Comparison of ENCODE assay signal across 22 mouse cellular contexts in the genomic region with DNA sequence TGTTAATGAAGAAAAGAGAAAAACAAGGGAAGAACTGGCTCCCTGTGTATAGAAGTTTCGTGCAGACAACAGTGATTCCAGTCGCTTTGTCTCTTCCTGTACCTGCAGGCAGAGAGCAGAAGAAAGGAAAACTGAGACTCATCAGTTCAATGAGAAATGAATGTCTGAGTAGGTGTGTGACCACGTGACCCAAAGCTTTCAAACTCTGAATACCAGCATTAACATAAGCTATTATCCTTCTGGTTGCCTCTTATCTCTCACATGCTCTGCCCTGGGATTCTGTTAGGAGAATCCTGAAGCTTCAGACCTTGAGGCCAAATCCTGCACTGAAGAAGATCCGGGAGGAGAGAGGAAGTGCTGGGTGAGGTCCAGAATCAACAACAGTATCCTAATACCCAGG.
A peak's percentile ranks its signal among the peaks of the same experiment; 100 is the strongest.
DNase-seq lines count a peak whose midpoint lies in the region; ATAC-seq and TF ChIP-seq lines count a peak whose summit lies in the region.
"Had no signal": no experiment of that assay in that cellular context is flagged by ENCODE, and none has a peak within 500 bp of the region (broad histone marks: within the 10 kb centered on the region; RNA-seq: fewer than 3 reads in every experiment).

No protein-coding gene starts in this region.

- peak; percentile 20 for DNase-seq in ES-E14 (ENCODE audit: low read depth, low spot score)
- no peak for DNase-seq in intestine, embryonic 14.5 days (ENCODE audit: low spot score)
- DNase-seq in kidney, adult 2 months = no peak
- DNase-seq in adrenal gland, postnatal 25 days = no peak
- no peak for DNase-seq in left cerebral cortex, adult 8-10 months (ENCODE audit: low spot score in 2 of 2)
- DNase-seq: adrenal gland, postnatal 14 days; cerebellum, adult 8-10 months; cerebellum, postnatal 36 days; embryo, embryonic 11 days; heart, postnatal 36 days; kidney, adult 11 months; kidney, postnatal 10 days; layer of hippocampus, postnatal 36 days; right cerebral cortex, postnatal 25 days had no signal

- H3K36me3 ChIP-seq in ES-Bruce4 (ENCODE audit: control insufficient read depth, insufficient read depth, low read length, poor library complexity, severe bottlenecking) (no peaks in the 10 kb centered on the region), ES-E14 (ENCODE audit: control insufficient read depth, insufficient read depth, low read length, poor library complexity, severe bottlenecking) (no peaks in the 10 kb centered on the region)
- no peaks in the 10 kb centered on the region for H3K36me3 ChIP-seq in intestine, embryonic 14.5 days (ENCODE audit: control insufficient read depth, insufficient read depth, low read length)
- no peaks in the 10 kb centered on the region for H3K36me3 ChIP-seq in stomach, embryonic 14.5 days (ENCODE audit: control insufficient read depth, insufficient read depth, low read length)
- no peaks in the 10 kb centered on the region for H3K36me3 ChIP-seq in kidney, adult 2 months (ENCODE audit: control insufficient read depth, insufficient read depth, low read length)
- H3K36me3 ChIP-seq: hindbrain, embryonic 13.5 days; limb, embryonic 15.5 days; midbrain, embryonic 15.5 days; neural tube, embryonic 12.5 days had no signal

- H3K27me3 ChIP-seq in ES-Bruce4 (ENCODE audit: control insufficient read depth, insufficient read depth, low read length, poor library complexity, severe bottlenecking) = no peaks in the 10 kb centered on the region
- H3K27me3 ChIP-seq in intestine, embryonic 14.5 days (replicated peaks; ENCODE audit: control insufficient read depth, insufficient read depth, low read length) = no peaks in the 10 kb centered on the region
- H3K27me3 ChIP-seq in stomach, embryonic 14.5 days (ENCODE audit: control insufficient read depth, insufficient read depth, low read length) = no peaks in the 10 kb centered on the region
- no peaks in the 10 kb centered on the region for H3K27me3 ChIP-seq in kidney, adult 2 months (replicated peaks; ENCODE audit: control insufficient read depth, insufficient read depth, low read length)
- H3K27me3 ChIP-seq: forebrain, embryonic 13.5 days; limb, embryonic 15.5 days; midbrain, embryonic 15.5 days; neural tube, embryonic 12.5 days had no signal

- no peak for TF ChIP-seq CTCF in ES-Bruce4 (IDR thresholded peaks at IDR 0.05; ENCODE audit: low read depth, low read length)
- no peak for TF ChIP-seq CTCF in kidney, adult 2 months (conservative IDR thresholded peaks at IDR 0.05; ENCODE audit: insufficient read depth, insufficient read length, low read depth, low read length)

- peak; percentile 36; the same call in 1 of the 2 replicates for TF ChIP-seq EP300 in ES-Bruce4 (IDR thresholded peaks at IDR 0.05; ENCODE audit: insufficient read depth, low read depth, low read length)

- 67% methylated on average over 4 of the region's 4 CpGs for WGBS in intestine, embryonic 14.5 days
- 67% methylated on average over 4 of the region's 4 CpGs for WGBS in stomach, embryonic 14.5 days
- 86% methylated on average over 4 of the region's 4 CpGs for WGBS in kidney, adult 2 months

- in situ Hi-C loops in ES-E14 (cut with MboI; ENCODE audit: low sequenced_read_pairs in 2 of 2, unreplicated experiment in 2 of 2) = no loop called here

- H3K4me1 ChIP-seq in ES-Bruce4 (ENCODE audit: control insufficient read depth, insufficient read depth, low read length) (peaks cover 2% of the 10 kb centered on the region), ES-E14 (ENCODE audit: control insufficient read depth in 2 of 2, insufficient read depth in 2 of 2, low read length in 2 of 2, poor library complexity in 1 of 2) (no peaks in the 10 kb centered on the region)
- H3K4me1 ChIP-seq in intestine, embryonic 14.5 days (replicated peaks; ENCODE audit: control insufficient read depth, insufficient read depth, low read length) = 0 out of 2 replicates have a peak, but pooled peaks cover 4% of the 10 kb centered on the region
- no peaks in the 10 kb centered on the region for H3K4me1 ChIP-seq in stomach, embryonic 14.5 days (ENCODE audit: control insufficient read depth, insufficient read depth, low read length)
- no peaks in the 10 kb centered on the region; the same call in 1 of the 2 replicates for H3K4me1 ChIP-seq in kidney, adult 2 months (ENCODE audit: control insufficient read depth, insufficient read depth, low read length)
- H3K4me1 ChIP-seq: limb, embryonic 15.5 days; midbrain, embryonic 15.5 days; neural tube, embryonic 12.5 days had no signal

- 0 out of 2 replicates have a peak, but pooled peaks have one; percentile 4 for ATAC-seq in intestine, embryonic 14.5 days (replicated peaks; ENCODE audit: low FRiP score, low TSS enrichment, low read depth)
- ATAC-seq in stomach, embryonic 14.5 days (ENCODE audit: insufficient number of reproducible peaks, insufficient read depth, low FRiP score, low read depth) = no peak
- ATAC-seq: forebrain, embryonic 13.5 days; midbrain, embryonic 15.5 days had no signal

- H3K4me3 ChIP-seq in ES-Bruce4 (ENCODE audit: low read depth, low read length) = no peak overlapping the region
- H3K4me3 ChIP-seq in ES-E14 (ENCODE audit: insufficient read depth in 1 of 2, low read depth in 1 of 2, low read length in 2 of 2, poor library complexity in 1 of 2, severe bottlenecking in 1 of 2) = no peak overlapping the region
- H3K4me3 ChIP-seq in intestine, embryonic 14.5 days (ENCODE audit: low read depth, low read length) = no peak overlapping the region
- H3K4me3 ChIP-seq in stomach, embryonic 14.5 days (ENCODE audit: low read depth, low read length) = no peak overlapping the region
- H3K4me3 ChIP-seq in kidney, adult 2 months (ENCODE audit: insufficient read depth, low read depth, low read length) = no peak overlapping the region
- H3K4me3 ChIP-seq: forebrain, embryonic 13.5 days; hindbrain, embryonic 13.5 days; limb, embryonic 15.5 days; midbrain, embryonic 15.5 days; neural tube, embryonic 12.5 days had no signal

- H3K9me3 ChIP-seq in ES-Bruce4 (replicated peaks; ENCODE audit: control insufficient read depth, insufficient read depth, low read length, poor library complexity, severe bottlenecking) (no peaks in the 10 kb centered on the region), ES-E14 (ENCODE audit: control insufficient read depth, insufficient read depth, low read depth, low read length) (no peaks in the 10 kb centered on the region)
- no peaks in the 10 kb centered on the region for H3K9me3 ChIP-seq in intestine, embryonic 14.5 days (ENCODE audit: control insufficient read depth, low read length)
- no peaks in the 10 kb centered on the region for H3K9me3 ChIP-seq in stomach, embryonic 14.5 days (ENCODE audit: control insufficient read depth, low read depth, low read length)
- H3K9me3 ChIP-seq: forebrain, embryonic 13.5 days; hindbrain, embryonic 13.5 days; limb, embryonic 15.5 days; midbrain, embryonic 15.5 days; neural tube, embryonic 12.5 days had no signal

- H3K27ac ChIP-seq in ES-Bruce4 (ENCODE audit: insufficient read depth, low read length) = no peak overlapping the region
- no peak overlapping the region for H3K27ac ChIP-seq in ES-E14 (ENCODE audit: insufficient read depth, low read depth, low read length, poor library complexity, severe bottlenecking)
- H3K27ac ChIP-seq in intestine, embryonic 14.5 days (ENCODE audit: low read depth) = peak overlapping the region; percentile 57; the same call in 1 of the 2 replicates
- H3K27ac ChIP-seq in stomach, embryonic 14.5 days (ENCODE audit: low read length) = peak overlapping the region; percentile 39; the same call in 1 of the 2 replicates
- H3K27ac ChIP-seq in kidney, adult 2 months (ENCODE audit: insufficient read depth, low read depth, low read length) = no peak overlapping the region
- H3K27ac ChIP-seq: forebrain, embryonic 13.5 days; hindbrain, embryonic 13.5 days; limb, embryonic 15.5 days; liver, embryonic 14.5 days; midbrain, embryonic 15.5 days; neural tube, embryonic 12.5 days had no signal

- H3K4me2 ChIP-seq in intestine, embryonic 14.5 days (ENCODE audit: low read length) = no peak overlapping the region
- no peak overlapping the region for H3K4me2 ChIP-seq in stomach, embryonic 14.5 days (replicated peaks; ENCODE audit: low read depth, low read length)
- H3K4me2 ChIP-seq: forebrain, embryonic 13.5 days; hindbrain, embryonic 13.5 days; limb, embryonic 15.5 days; midbrain, embryonic 15.5 days; neural tube, embryonic 12.5 days had no signal

- TF ChIP-seq POLR2A in ES-Bruce4 (IDR thresholded peaks at IDR 0.05; ENCODE audit: insufficient read depth, low read length) = no peak
- no peak for TF ChIP-seq POLR2A in kidney, adult 2 months (IDR thresholded peaks at IDR 0.05; ENCODE audit: low read depth, low read length)

- H3K9ac ChIP-seq in ES-Bruce4 (ENCODE audit: low read depth, poor library complexity, severe bottlenecking) = no peak overlapping the region
- H3K9ac ChIP-seq in ES-E14 (ENCODE audit: insufficient read depth, low read depth, low read length, poor library complexity, severe bottlenecking) = no peak overlapping the region
- H3K9ac ChIP-seq in intestine, embryonic 14.5 days (ENCODE audit: low read length) = no peak overlapping the region
- H3K9ac ChIP-seq in stomach, embryonic 14.5 days (replicated peaks; ENCODE audit: low read depth, low read length) = no peak overlapping the region
- H3K9ac ChIP-seq: forebrain, embryonic 13.5 days; hindbrain, embryonic 13.5 days; limb, embryonic 15.5 days; liver, embryonic 14.5 days; midbrain, embryonic 15.5 days; neural tube, embryonic 12.5 days had no signal

TF ChIP-seq in ES-E14, 5 proteins besides CTCF, POLR2A, EP300 and RAD21:
- TF ChIP-seq ZNF384 (IDR thresholded peaks at IDR 0.05; ENCODE audit: low read depth, low read length) (no peak), MAFK (IDR thresholded peaks at IDR 0.05; ENCODE audit: insufficient read depth, low read depth, low read length) (no peak), CHD2 (IDR thresholded peaks at IDR 0.05; ENCODE audit: low read depth, low read length) (no peak), ZC3H11A (IDR thresholded peaks at IDR 0.05; ENCODE audit: borderline replicate concordance, low read depth, low read length) (no peak), HCFC1 (IDR thresholded peaks at IDR 0.05; ENCODE audit: borderline replicate concordance, insufficient read depth, low read length) (no peak)
TF ChIP-seq in ES-E14: peak in this region for 0.

Comparison
In these comparisons a context has a peak if more than half of its experiments do, and no peak if none do; other contexts are left out.
1. H3K27ac ChIP-seq: peak in intestine, embryonic 14.5 days (single experiment) and stomach, embryonic 14.5 days (single experiment); none in ES-Bruce4 (single experiment), ES-E14 (single experiment) and kidney, adult 2 months (single experiment).